Mouse (Mus musculus): ENCODE measurements at regions not wholly inside any gene's neighbourhood (a gene's known extent, or its start where the extent isn't known, plus 50 kb on each side); places are given as distances from the start of the nearest gene placed in this dataset.

DNA sequence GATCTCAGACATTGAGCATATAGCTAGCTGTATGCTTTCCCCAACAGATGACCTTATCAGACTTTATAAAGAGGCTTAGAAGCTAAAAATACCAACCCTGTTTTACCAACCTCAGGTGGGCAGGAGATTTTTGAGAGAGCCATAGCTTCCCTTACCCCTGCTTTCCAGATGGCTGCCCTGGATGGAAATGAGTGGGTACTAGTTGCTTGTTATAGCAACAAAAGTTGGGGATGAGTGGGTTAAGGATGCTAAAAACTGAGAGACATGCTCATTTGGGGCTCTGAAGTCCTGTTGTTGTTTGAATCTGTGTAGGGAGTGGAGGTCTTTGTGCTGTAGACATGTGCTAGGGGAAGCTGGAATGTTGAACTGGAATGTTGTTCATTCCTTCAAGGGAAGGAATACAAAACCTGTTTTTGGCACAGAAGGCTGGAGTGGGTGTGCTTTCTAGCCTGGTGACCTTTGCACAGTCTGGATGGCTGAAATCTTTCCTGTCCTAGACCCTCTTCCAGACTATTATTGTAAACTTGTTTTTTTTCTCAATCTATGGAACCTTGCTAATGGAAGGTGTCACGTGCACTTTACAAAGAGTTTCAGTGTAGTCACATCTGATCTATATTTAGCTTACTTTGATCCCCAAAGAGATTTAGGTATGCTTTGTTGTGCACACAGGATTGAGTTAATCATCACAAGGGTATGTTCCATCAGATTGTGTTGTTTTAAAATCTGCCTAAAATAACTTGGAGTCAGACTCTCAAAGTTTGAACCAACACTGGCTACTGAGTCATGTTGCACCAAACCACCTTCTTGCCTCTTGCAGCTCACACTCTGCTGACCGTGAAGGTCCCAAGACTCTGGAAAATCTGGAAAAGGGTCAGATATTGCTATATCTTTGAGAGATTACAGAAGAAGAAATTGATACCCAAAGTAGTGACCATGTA lies 138.1 kb upstream of the Slc30a5 start:
- Histone ChIP-seq H3K4me1 (no peaks in the 10 kb centered on the region), H3K9ac (no peak overlapping the region), H3K4me3 (no peak overlapping the region), H3K27me3 (replicated peaks) (no peaks in the 10 kb centered on the region), H3K9me3 (no peaks in the 10 kb centered on the region), H3K4me2 (no peak overlapping the region), H3K36me3 (replicated peaks) (no peaks in the 10 kb centered on the region), H3K27ac (no peak overlapping the region)
- 85% methylated on average over 2 of the region's 2 CpGs for WGBS
- ATAC-seq (replicated peaks): no peak

DNA sequence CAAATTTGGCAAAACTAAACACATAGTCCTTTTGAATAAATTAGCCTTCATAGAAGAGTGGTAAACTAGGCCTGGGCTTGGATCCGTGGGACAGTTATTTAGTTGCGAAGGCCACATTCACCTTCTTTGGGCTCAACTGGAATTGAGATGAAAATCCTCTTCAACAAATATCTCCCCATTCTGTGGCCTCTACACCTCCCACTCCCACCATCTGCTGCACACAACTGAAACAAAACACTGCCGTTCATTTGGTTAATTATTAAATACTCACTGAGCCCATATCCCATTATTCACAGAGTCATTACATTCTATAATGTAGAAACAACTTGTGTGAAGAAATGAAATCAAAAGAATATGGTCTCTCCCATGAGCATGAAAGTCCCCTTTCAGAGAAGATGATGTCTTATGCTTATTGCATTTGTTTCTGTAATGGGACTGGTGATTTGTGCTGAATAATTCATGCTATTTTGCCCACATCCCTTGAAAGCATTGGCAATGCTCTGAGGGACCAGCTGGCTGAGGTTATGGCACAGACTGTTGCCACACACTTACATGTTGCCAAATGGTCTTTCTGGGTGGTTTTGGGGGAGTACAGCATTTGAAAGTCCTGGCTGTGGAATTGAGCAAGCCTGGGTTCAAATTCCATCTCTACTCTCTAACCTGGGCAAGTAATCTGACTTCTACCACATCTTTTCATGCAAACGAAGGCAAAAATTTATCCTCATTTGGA lies 129.7 kb upstream of the Slc30a5 start:
- Histone ChIP-seq H3K27ac (no peak overlapping the region), H3K27me3 (replicated peaks) (no peaks in the 10 kb centered on the region), H3K4me1 (no peaks in the 10 kb centered on the region), H3K9me3 (no peaks in the 10 kb centered on the region), H3K36me3 (replicated peaks) (no peaks in the 10 kb centered on the region), H3K9ac (no peak overlapping the region), H3K4me3 (no peak overlapping the region), H3K4me2 (no peak overlapping the region)
- no peak for ATAC-seq (replicated peaks)
- WGBS: 72% methylated on average over 4 of the region's 4 CpGs

DNA sequence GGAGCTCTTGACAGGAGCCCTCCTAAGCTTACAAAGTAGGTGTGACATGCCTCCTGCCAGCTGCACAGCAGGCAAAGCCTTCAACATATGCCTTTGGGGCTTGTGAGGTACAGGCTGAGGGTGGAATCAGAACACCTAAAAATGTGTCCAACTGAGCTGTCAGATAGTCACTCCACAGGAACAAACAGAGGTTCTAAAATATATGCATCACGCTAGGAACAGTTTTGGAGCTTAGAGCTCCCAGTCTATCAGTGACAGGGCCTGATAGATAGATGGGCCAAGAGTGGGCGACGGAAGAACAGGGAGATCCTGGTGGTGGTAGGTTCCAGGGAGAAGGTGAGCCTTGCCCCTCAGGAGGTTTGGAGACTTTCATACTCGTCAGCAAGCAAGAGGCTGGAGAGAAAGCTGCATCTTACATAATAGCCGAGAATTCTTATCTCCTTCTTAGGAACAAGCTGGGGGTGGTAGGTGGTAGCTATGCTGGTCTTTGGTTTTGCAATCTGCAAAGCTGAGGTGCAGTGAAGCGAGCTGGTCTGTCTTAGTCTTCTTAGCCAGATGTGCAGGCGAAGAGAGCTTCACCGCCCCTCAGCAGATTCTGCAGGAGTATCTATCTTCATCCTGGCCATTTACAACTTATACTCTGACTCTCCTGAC lies 121.5 kb upstream of the Slc30a5 start:
- no peak for ATAC-seq (replicated peaks)
- H3K36me3 ChIP-seq (replicated peaks): no peaks in the 10 kb centered on the region
- H3K27ac ChIP-seq: no peak overlapping the region
- no peak overlapping the region for H3K9ac ChIP-seq
- H3K4me2 ChIP-seq: no peak overlapping the region
- no peaks in the 10 kb centered on the region for H3K27me3 ChIP-seq (replicated peaks)
- peaks cover 8% of the 10 kb centered on the region; the same call in 1 of the 2 replicates for H3K4me1 ChIP-seq
- H3K4me3 ChIP-seq: no peak overlapping the region
- 80% methylated on average over 8 of the region's 8 CpGs for WGBS
- H3K9me3 ChIP-seq: no peaks in the 10 kb centered on the region

DNA sequence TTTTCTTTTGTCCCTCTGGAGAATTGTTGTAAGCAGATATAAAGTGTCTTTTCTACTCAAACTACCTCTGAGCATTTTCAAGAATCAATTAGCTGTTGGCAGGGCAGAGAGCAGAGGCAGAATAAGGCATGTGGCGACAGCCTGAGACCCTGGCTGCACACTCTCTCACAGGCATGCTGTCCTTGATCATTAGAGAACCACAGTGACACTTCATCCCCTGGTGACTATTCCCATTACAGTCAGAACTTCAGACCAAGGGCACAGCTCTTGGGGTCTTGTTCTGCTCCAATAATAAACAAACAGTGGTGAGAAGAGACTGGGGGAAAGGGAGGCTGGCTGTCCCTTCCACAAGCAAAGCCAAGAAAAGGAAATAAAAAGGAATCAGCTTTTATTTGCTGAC lies 120.9 kb upstream of the Slc30a5 start:
- Histone ChIP-seq H3K36me3 (replicated peaks) (no peaks in the 10 kb centered on the region), H3K9ac (no peak overlapping the region), H3K27ac (peak overlapping the region; percentile 21; the same call in 1 of the 2 replicates), H3K4me3 (no peak overlapping the region), H3K4me2 (no peak overlapping the region), H3K4me1 (peaks cover 8% of the 10 kb centered on the region; the same call in 1 of the 2 replicates), H3K9me3 (no peaks in the 10 kb centered on the region), H3K27me3 (replicated peaks) (no peaks in the 10 kb centered on the region)
- no peak; the same call in 1 of the 2 replicates for ATAC-seq (replicated peaks)
- WGBS: 34% methylated on average over 1 of the region's 1 CpGs

DNA sequence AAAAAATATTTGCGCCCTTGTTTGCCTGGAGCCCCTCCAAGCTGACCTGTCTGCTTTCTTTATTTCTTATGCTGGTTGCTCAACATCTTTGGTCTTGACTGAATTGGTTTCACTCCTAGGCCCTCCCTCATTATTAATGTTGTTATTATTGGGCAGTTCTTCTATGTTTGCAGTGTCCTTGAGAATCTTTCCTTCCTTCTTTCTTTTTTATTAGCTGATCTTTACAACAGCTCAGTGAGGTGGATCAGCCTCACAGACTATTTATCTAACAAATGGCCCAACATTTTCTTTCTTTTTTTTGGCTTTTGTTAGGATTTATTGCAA lies 117.9 kb upstream of the Slc30a5 start:
- no peak for ATAC-seq (replicated peaks)
- Histone ChIP-seq H3K9ac (no peak overlapping the region), H3K9me3 (no peaks in the 10 kb centered on the region), H3K4me1 (peaks cover 8% of the 10 kb centered on the region; the same call in 1 of the 2 replicates), H3K27me3 (replicated peaks) (no peaks in the 10 kb centered on the region), H3K4me2 (no peak overlapping the region), H3K36me3 (replicated peaks) (no peaks in the 10 kb centered on the region), H3K27ac (no peak overlapping the region), H3K4me3 (no peak overlapping the region)
- WGBS: 87% methylated on average over 1 of the region's 1 CpGs

DNA sequence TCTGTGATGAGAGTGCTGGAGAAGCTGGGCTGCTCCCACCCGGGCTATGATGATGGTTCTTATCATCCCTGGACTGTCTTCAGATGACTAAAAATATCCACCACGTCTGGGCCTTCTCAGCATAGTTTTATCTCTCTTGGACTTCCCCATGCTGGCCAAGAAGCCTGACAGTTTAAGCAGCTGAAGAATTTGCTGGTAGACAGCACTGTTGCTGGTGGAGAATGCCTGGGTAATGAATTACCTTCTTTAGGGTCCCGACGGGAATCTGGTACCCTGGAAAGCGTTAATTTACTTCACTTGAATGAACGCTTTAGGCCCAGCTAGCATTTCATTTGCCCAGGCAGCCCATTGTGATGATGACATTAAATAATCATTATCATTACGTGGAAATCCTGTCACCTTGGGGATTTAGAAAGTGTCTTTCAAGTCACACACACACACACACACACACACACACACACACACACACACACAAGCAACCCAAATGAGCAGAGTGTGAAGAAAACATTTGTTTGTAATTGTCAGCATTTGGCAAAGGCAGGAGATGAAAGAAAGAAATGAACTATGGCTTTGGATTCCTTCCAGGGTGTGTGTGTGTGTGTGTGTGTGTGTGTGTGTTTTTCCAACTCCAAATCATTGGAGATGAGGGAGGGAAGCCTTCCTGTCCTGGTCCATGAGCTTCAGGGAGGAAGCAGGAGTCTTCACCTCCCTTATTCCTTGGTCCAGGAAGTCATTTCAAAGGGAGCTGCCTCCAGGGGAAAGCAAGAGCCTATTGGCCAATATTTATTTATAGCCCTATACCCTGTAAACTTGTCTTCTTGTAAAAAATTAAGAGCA lies 117.3 kb upstream of the Slc30a5 start:
- Histone ChIP-seq H3K4me2 (no peak overlapping the region), H3K4me1 (peaks cover 8% of the 10 kb centered on the region; the same call in 1 of the 2 replicates), H3K9ac (no peak overlapping the region), H3K9me3 (no peaks in the 10 kb centered on the region), H3K36me3 (replicated peaks) (no peaks in the 10 kb centered on the region), H3K27me3 (replicated peaks) (no peaks in the 10 kb centered on the region), H3K4me3 (no peak overlapping the region), H3K27ac (no peak overlapping the region)
- WGBS: 34% methylated on average over 7 of the region's 7 CpGs
- no peak for ATAC-seq (replicated peaks)

DNA sequence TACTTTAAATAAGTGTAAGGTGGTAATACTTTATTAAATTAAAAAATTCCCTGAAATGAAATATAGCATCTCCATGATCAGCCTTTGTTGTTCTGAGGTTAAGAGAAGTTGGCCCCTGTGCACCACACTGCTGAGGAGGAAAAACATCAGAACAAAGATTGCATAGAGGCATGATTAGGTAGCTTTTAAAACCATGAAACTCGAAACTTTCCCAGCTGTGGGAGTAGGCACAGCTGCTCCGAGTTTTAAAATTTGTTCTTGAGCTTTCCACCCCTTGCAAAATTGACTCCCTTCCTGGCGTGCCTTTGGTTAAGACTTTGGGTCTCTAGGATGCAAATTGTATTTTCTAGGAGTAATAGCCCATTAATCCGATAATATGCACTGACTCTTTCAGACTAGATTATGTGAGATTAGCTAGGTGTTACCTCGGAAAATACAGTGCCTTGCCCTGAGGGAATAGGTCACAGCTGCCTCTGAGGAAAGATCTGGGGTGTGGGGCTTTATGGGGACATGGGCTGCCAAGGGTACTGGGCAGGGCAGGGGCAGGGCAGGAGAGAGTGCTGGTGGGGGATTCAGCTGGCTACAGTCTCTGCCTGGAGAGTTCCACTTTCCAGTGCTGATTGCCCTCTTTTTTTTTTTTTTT lies 110.1 kb upstream of the Slc30a5 start:
- no peak overlapping the region for H3K4me2 ChIP-seq
- no peaks in the 10 kb centered on the region for H3K27me3 ChIP-seq (replicated peaks)
- WGBS: 43% methylated on average over 5 of the region's 5 CpGs
- no peak overlapping the region for H3K4me3 ChIP-seq
- H3K36me3 ChIP-seq (replicated peaks): no peaks in the 10 kb centered on the region
- H3K9ac ChIP-seq: no peak overlapping the region
- H3K4me1 ChIP-seq: no peaks in the 10 kb centered on the region
- no peaks in the 10 kb centered on the region for H3K9me3 ChIP-seq
- ATAC-seq (replicated peaks): no peak
- H3K27ac ChIP-seq: no peak overlapping the region

DNA sequence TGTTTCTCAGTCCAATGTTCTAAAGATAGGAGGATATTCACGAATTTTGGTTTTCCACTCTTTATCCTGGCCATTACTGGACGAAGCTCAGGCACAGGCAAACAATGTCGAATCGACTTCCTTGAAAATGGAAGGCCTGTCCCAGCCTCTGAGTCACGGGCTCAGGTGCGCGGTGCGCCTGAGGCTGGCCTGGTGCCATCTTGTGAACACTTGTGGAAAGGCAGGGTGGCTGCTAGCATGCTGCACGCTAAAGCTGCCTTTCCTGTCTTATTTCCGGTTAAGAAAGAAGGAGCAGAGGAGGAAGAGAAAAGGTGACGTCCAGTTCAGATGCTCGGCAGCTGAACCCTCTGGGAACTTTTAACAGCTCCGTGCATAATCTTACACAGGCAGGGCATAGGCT lies 107.6 kb upstream of the Slc30a5 start:
- no peak for ATAC-seq (replicated peaks)
- Histone ChIP-seq H3K4me3 (no peak overlapping the region), H3K27me3 (replicated peaks) (no peaks in the 10 kb centered on the region), H3K9me3 (no peaks in the 10 kb centered on the region), H3K4me2 (no peak overlapping the region), H3K4me1 (no peaks in the 10 kb centered on the region), H3K9ac (no peak overlapping the region), H3K36me3 (replicated peaks) (no peaks in the 10 kb centered on the region), H3K27ac (no peak overlapping the region)
- WGBS: 81% methylated on average over 13 of the region's 13 CpGs

DNA sequence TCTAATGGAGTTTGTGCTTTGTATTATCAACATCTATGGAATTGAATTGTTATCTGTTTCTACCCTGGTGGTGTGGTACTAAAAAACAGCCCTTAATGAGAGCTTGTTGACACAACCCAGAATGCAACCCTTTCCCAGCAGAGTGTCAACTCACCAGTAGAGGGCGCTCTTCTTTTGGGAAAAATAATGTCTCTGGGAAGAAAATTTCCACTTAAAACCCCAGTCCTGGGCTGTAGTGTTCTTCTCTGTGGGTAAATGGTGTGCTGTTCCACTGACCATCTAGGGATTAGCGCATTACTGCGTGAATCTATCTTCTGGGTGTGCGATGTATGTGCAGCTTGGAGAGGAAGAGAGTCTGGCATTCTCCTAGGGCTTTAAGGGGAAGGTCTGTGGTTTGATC lies 106.5 kb upstream of the Slc30a5 start:
- H3K4me2 ChIP-seq: no peak overlapping the region
- no peak for ATAC-seq (replicated peaks)

DNA sequence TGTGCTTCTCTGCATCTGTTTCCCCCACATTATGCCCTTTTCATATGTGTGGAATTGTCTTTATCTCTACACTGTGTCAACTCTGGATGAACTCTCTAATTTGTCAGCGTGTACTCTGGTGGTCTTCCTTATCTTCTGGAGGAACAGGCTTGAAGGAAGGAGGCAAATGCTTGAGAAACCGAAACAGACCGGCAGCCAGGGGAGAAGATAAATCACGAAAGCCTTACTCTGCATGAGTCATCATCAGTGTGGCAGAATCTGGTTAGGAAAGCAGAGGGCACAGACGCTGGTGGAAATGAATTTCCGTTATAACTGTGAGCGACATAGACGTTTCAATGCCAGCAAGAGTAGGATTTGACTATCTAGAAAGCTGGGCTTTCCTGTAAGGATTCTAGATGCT lies 100.0 kb upstream of the Slc30a5 start:
- no peaks in the 10 kb centered on the region for H3K4me1 ChIP-seq
- no peaks in the 10 kb centered on the region for H3K27me3 ChIP-seq (replicated peaks)
- no peak overlapping the region for H3K4me2 ChIP-seq
- no peak overlapping the region for H3K4me3 ChIP-seq
- no peak overlapping the region for H3K27ac ChIP-seq
- ATAC-seq (replicated peaks): no peak
- no peak overlapping the region for H3K9ac ChIP-seq
- WGBS: 93% methylated on average over 8 of the region's 8 CpGs
- H3K9me3 ChIP-seq: no peaks in the 10 kb centered on the region
- H3K36me3 ChIP-seq (replicated peaks): no peaks in the 10 kb centered on the region

More for the DNA sequence above, 106.5 kb upstream of the Slc30a5 start:
- H3K4me1 ChIP-seq: no peaks in the 10 kb centered on the region
- no peak overlapping the region for H3K9ac ChIP-seq
- H3K27ac ChIP-seq: no peak overlapping the region
- WGBS: 36% methylated on average over 4 of the region's 4 CpGs
- no peak overlapping the region for H3K4me3 ChIP-seq
- no peaks in the 10 kb centered on the region for H3K9me3 ChIP-seq
- no peaks in the 10 kb centered on the region for H3K36me3 ChIP-seq (replicated peaks)
- no peaks in the 10 kb centered on the region for H3K27me3 ChIP-seq (replicated peaks)

DNA sequence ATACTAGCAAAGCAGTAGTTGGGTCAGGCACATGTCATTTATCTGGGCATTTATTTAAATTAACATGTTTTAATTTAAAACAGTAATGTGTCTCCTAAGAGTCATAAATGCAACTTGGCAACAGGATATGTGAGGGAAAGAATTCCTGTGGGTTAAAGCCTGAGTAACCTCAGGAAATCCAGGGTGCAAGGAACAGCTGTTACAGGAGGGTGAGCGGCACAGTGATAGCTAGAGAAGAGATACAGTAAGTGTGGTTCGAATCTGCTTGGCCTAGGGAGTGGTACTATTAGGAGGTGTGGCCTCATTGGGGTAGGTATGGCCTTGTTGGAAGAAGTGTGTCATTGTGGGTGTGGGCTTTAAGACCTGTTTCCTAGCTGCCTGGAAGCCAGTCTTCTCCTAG lies 66.3 kb upstream of the Slc30a5 start:
- Histone ChIP-seq H3K4me3 (no peak overlapping the region), H3K27ac (no peak overlapping the region), H3K27me3 (replicated peaks) (no peaks in the 10 kb centered on the region), H3K9ac (no peak overlapping the region), H3K4me2 (no peak overlapping the region), H3K4me1 (no peaks in the 10 kb centered on the region), H3K9me3 (no peaks in the 10 kb centered on the region), H3K36me3 (replicated peaks) (no peaks in the 10 kb centered on the region)
- 90% methylated on average over 2 of the region's 2 CpGs for WGBS
- ATAC-seq (replicated peaks): no peak
